Mouse (Mus musculus) cortical plate, adult 2 months (tissue): ENCODE data around the gene Brix1. TPM values are rescaled to one million over a fixed set of nuclear protein-coding genes. Genes with fewer than 3 reads are reported as not detected.
"Not testable (repeated sequence)": the region's sequence is repeated elsewhere in the genome, so short reads cannot be mapped to it uniquely, and the experiment has no call there.

Experiments used
- H3K27ac ChIP-seq: fragments of 200-500 bp; 2 replicates; pipeline ENCODE4 v1.5.1; 2012; ENCODE audit warnings: low read length, control low read depth, inconsistent platforms; ENCODE audit not compliant: insufficient read depth
- H3K4me1 ChIP-seq: fragments of 200-500 bp; 2 replicates; pipeline ENCODE4 v1.6.1; 2011; ENCODE audit warnings: low read length; ENCODE audit not compliant: control insufficient read depth, insufficient read depth
- H3K4me3 ChIP-seq: fragments of 200-500 bp; 2 replicates; pipeline ENCODE4 v1.5.1; 2011; ENCODE audit warnings: mild to moderate bottlenecking, low read length, control low read depth; ENCODE audit not compliant: insufficient read depth
- CTCF ChIP-seq: fragments of 200-500 bp; IDR thresholded peaks from 2 replicates; pipeline ENCODE4 v1.5.1; 2011; ENCODE audit warnings: mild to moderate bottlenecking, control low read depth, low read length; ENCODE audit not compliant: insufficient read depth; ENCODE audit errors: extremely low read depth
- POLR2A ChIP-seq: fragments of 200-500 bp; IDR thresholded peaks from 2 replicates; pipeline ENCODE4 v1.6.1; 2011; ENCODE audit warnings: mild to moderate bottlenecking, low read length, control low read depth; ENCODE audit not compliant: insufficient read depth; ENCODE audit errors: extremely low read depth
- polyA plus RNA-seq: library from polyadenylated mRNA; depleted of rRNA; stranded (reverse); fragments of >200 nt; gene quantifications from 2 replicates; pipeline ENCODE4 v1.2.3, GENCODE M21; 2012; rRNA removed

The Brix1 gene
- 11.3 and 11.8 TPM in 2 replicates for polyA plus RNA-seq

DNA sequence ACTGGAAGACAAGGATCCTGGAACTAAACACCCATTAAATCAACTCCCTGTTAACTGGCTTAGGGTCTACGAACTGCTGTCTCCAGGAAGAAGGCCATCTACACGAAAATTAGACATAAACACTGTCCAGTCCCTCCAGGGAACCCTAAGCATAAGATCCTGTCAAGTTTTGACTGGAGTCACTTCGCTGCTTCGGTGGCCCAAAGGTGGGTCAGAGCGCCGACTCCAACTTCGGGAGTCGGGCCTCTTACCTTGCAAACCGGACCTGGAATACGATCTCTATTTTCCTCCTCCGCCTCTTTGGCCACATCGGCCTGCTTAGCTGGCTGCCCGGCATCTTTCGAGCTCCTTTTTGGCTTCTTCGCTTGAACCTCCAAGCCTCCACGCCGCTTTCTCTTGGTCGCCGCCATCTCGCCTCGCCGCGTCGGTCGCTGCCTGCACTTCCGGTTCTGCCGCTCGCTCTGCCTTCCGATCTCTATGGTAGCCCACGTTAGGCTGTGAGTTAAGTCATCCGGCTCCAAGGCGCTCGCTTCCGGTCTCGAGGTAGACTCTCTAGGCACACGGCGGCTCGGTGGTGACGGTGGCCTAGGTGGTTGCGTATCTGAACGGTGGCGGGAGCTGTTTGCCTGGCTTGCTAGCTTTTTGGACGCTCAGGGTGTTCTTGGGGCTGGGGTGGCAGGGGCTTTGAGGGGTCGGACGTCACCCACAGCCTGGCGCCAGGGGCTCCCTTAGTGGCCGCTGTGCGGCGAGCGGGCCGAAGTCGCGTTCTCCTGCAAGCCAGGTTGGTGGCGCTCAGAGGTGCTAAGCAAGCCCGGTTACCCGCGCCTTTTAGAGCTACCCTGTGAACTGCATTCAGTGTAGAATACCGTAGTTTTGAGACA, at the start of gene Brix1, which contains the start of gene Rad1:
Gene Brix1 (minus strand): TSS at position 464 of the 881 bp plus-strand sequence.
Gene Rad1 (plus strand): TSS at position 535 of the 881 bp plus-strand sequence.
- peak within 1 kb of the TSS; percentile 70 for H3K4me3 ChIP-seq
- TF ChIP-seq POLR2A: peak; percentile 79
- no peak for TF ChIP-seq CTCF
- no peaks in the 10 kb centered on the region for H3K4me1 ChIP-seq
- H3K27ac ChIP-seq: no peak within 1 kb of the TSS

- TF ChIP-seq CTCF (no peak), POLR2A (no peak)
- Histone ChIP-seq H3K27ac (no peak overlapping the region), H3K4me3 (no peak overlapping the region), H3K4me1 (no peaks in the 10 kb centered on the region)
These were observed 48.8 kb upstream of the Brix1 start for GRCm38 (mm10) chr15:10534591-10534990.

GRCm38 (mm10) chr15:10533361-10533760, 47.6 kb upstream of the Brix1 start:
- not testable (repeated sequence) for H3K4me1 ChIP-seq

GRCm38 (mm10) chr15:10531352-10531751, 45.6 kb upstream of the Brix1 start:
- TF ChIP-seq POLR2A: no peak
- TF ChIP-seq CTCF: no peak
- Histone ChIP-seq H3K4me3 (no peak overlapping the region), H3K4me1 (no peaks in the 10 kb centered on the region), H3K27ac (no peak overlapping the region)

More at GRCm38 (mm10) chr15:10533361-10533760, 47.6 kb upstream of the Brix1 start:
- not testable (repeated sequence) for H3K4me3 ChIP-seq, H3K27ac ChIP-seq

DNA sequence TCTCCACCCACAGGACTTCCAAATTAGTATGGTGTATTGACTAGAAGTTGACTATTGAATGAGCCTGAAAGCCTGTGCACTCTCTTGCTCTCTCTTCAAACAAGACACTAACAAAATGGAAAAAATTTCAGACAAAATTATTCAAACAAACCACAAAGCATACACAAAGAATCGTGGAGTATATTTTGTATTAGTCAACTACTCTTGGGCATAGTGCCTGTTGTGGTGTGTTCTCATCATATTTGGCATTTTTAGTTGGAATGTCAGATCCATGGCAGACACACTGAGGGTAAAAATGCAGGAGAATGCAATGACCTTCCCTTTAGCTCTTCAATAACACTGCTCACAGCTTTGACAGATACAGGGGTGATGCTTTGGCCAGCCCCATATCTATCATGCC, 40.1 kb upstream of the Brix1 start:
- Histone ChIP-seq H3K4me3 (no peak overlapping the region), H3K27ac (no peak overlapping the region), H3K4me1 (no peaks in the 10 kb centered on the region)
- TF ChIP-seq POLR2A (no peak), CTCF (no peak)

DNA sequence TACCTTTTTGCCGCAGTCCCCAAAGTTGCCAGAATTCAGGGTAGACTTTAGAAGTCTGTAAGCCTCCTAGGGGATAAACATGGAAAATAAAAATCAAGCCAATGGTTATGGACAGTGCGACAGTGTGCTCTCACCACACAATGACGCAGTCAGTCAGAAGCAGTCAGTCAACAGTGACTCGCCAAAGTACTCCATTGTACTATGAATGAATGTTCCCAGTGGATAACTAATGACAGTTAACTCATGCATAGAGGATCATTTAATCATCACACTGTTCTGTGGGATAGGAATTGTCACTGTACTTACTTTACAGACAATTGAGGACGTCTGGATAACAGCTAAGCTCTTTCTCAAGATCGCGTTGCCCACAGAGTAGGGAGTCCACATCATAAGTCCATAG, 29.4 kb upstream of the Brix1 start:
- Histone ChIP-seq H3K27ac (no peak overlapping the region), H3K4me3 (no peak overlapping the region), H3K4me1 (no peaks in the 10 kb centered on the region)
- TF ChIP-seq CTCF: no peak
- no peak for TF ChIP-seq POLR2A

DNA sequence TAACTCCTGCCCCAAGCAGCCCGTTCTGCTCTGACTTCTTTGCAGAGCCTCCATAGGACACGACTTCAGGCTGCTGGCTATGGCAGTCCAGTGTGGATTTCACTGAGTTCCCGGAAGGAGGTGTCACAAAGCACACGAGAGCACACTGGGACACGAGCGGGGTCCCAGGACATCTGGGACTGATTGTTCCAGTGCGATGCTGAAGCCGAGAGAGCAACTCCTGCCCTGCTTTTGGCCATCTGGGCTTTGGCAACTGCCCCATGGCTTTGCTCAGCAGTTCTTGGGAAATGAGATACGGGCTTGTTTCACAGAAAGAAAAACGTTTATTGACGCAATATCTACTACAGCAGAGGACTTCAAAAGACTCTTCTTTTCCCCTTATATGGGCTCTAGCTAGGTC, 20.4 kb upstream of the Brix1 start:
- TF ChIP-seq POLR2A (no peak), CTCF (no peak)
- no peak overlapping the region for H3K27ac ChIP-seq

DNA sequence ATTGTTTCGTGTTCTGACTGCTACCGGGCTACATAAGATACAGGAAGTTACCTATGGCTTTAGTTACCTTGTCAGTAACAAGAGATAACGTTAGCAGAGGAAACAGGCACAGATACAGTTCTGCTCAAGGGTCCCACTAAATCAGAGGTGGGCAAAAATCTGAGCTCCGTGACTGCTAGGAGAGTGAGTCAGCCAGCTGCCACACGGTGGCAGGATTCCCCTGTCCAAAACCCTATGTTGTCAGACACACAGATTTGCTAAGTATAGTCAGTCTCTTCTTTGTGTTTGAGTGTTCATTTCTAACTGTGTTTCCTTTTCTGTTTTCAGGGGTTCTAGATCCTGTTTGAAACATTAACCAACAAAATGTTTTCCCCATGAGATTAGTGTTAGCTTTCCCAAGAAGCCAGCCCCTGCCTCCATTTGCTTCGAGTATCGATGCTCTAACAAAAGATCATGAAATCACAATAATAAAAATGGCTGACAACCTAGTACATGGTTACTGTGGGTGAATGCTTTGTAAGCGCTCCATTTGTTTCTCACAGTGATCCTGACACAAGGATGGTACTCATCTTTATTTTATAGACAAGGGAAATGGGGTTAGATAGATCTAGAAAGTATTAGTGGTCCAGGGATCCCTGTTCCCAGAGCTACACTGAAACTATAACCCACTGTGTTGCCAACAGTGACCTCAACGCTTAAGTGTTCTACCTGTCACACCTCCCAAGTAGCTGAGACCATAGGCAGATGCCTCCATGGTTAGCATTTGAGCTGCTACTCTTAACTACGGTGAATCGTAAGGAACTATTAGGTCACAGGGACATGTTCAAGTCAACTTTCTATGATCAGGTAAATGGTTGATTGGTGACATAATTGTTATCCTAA, 15.3 kb upstream of the Brix1 start:
- TF ChIP-seq POLR2A (no peak), CTCF (peak; percentile 87)
- Histone ChIP-seq H3K4me3 (no peak overlapping the region), H3K4me1 (no peaks in the 10 kb centered on the region), H3K27ac (no peak overlapping the region)

More for the DNA sequence above, 20.4 kb upstream of the Brix1 start:
- H3K4me1 ChIP-seq: no peaks in the 10 kb centered on the region
- H3K4me3 ChIP-seq: no peak overlapping the region

DNA sequence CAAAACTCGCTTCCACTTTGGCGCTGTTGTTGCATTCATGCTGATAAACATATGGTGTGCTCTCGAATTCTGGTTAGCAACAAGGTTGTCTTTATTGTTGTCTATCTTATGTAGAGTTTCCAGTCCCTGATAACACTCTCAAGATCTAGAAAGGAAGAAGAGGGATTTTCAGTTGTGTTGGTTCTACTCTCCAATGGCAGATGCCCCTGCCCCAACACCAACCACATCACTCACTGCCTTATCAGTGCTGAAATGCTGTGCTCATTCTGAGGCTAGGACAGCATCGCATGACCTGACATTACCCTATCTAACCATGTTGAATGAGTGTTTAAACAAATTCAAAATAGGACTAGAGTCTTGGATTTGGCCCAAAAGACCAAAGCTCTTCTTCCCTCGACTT, 14.3 kb upstream of the Brix1 start:
- no peak overlapping the region for H3K4me3 ChIP-seq
- no peaks in the 10 kb centered on the region for H3K4me1 ChIP-seq
- H3K27ac ChIP-seq: no peak overlapping the region
- TF ChIP-seq CTCF (no peak), POLR2A (no peak)
